10 mouse cellular contexts compared by ENCODE assay signal in genomic region chr7:110298090-110298489, GRCm38 (mm10).
DNase-seq lines count a peak whose midpoint lies in the region; ATAC-seq and TF ChIP-seq lines count a peak whose summit lies in the region.
"Had no signal": no experiment of that assay in that cellular context is flagged by ENCODE, and none has a peak within 500 bp of the region (broad histone marks: within the 10 kb centered on the region; RNA-seq: fewer than 3 reads in every experiment).

No protein-coding gene starts in this region.

- H3K4me3 ChIP-seq in gastrocnemius, adult 2 months: no peak overlapping the region
- H3K4me3 ChIP-seq in lung, embryonic 16.5 days (ENCODE audit: low read length): no peak overlapping the region
- no peak overlapping the region for H3K4me3 ChIP-seq in kidney, adult 2 months (ENCODE audit: insufficient read depth, low read depth, low read length)
- H3K4me3 ChIP-seq in neural tube, embryonic 13.5 days: no peak overlapping the region
- H3K4me3 ChIP-seq: midbrain, embryonic 12.5 days had no signal

- H3K4me2 ChIP-seq in lung, embryonic 16.5 days (ENCODE audit: low read depth, low read length): no peak overlapping the region
- no peak overlapping the region for H3K4me2 ChIP-seq in neural tube, embryonic 13.5 days
- H3K4me2 ChIP-seq: midbrain, embryonic 12.5 days had no signal

- intact Hi-C loops in gastrocnemius, adult 2 months (cut with DNase I): no loop called here

- peaks cover 14% of the 10 kb centered on the region for H3K4me1 ChIP-seq in lung, embryonic 16.5 days (replicated peaks; ENCODE audit: control insufficient read depth, insufficient read depth, low read length)
- H3K4me1 ChIP-seq in kidney, adult 2 months (ENCODE audit: control insufficient read depth, insufficient read depth, low read length): peaks cover 8% of the 10 kb centered on the region; the same call in 1 of the 2 replicates
- peaks cover 7% of the 10 kb centered on the region; the same call in 1 of the 2 replicates for H3K4me1 ChIP-seq in neural tube, embryonic 13.5 days (replicated peaks)

- no peaks in the 10 kb centered on the region for H3K27me3 ChIP-seq in lung, embryonic 16.5 days (ENCODE audit: control insufficient read depth, insufficient read depth, low read depth, low read length)
- H3K27me3 ChIP-seq in kidney, adult 2 months (replicated peaks; ENCODE audit: control insufficient read depth, insufficient read depth, low read length): no peaks in the 10 kb centered on the region
- H3K27me3 ChIP-seq in neural tube, embryonic 13.5 days: no peaks in the 10 kb centered on the region
- H3K27me3 ChIP-seq: midbrain, embryonic 12.5 days had no signal

- WGBS in lung, embryonic 16.5 days: 78% methylated on average over 7 of the region's 7 CpGs
- 70% methylated on average over 7 of the region's 7 CpGs for WGBS in kidney, adult 2 months
- WGBS in neural tube, embryonic 13.5 days: 82% methylated on average over 7 of the region's 7 CpGs

- H3K9me3 ChIP-seq in lung, embryonic 16.5 days (ENCODE audit: control insufficient read depth, low read length): no peaks in the 10 kb centered on the region
- H3K9me3 ChIP-seq in neural tube, embryonic 13.5 days: no peaks in the 10 kb centered on the region
- H3K9me3 ChIP-seq: midbrain, embryonic 12.5 days had no signal

- DNase-seq in gastrocnemius, adult 2 months: no peak
- DNase-seq in gastrocnemius, postnatal 25 days: no peak
- no peak for DNase-seq in lung, postnatal 36 days
- peak; percentile 20 for DNase-seq in kidney, adult 2 months
- no peak for DNase-seq in layer of hippocampus, postnatal 14 days (ENCODE audit: low spot score in 2 of 2)
- no peak for DNase-seq in cerebellum, postnatal 36 days
- DNase-seq: thymus, postnatal 4 days had no signal

- TF ChIP-seq POLR2A in kidney, adult 2 months (IDR thresholded peaks at IDR 0.05; ENCODE audit: low read depth, low read length): no peak

- H3K27ac ChIP-seq in gastrocnemius, adult 2 months: peak overlapping the region; percentile 83
- H3K27ac ChIP-seq in lung, embryonic 16.5 days (ENCODE audit: low read length): peak overlapping the region; percentile 88
- peak overlapping the region; percentile 75 for H3K27ac ChIP-seq in kidney, adult 2 months (ENCODE audit: insufficient read depth, low read depth, low read length)
- peak overlapping the region; percentile 71; the same call in 1 of the 2 replicates for H3K27ac ChIP-seq in neural tube, embryonic 13.5 days (replicated peaks)

- no peak for ATAC-seq in lung, embryonic 16.5 days (ENCODE audit: low read depth)
- no peak; the same call in 1 of the 2 replicates for ATAC-seq in neural tube, embryonic 13.5 days (ENCODE audit: low read depth)

- H3K36me3 ChIP-seq in lung, embryonic 16.5 days (ENCODE audit: control insufficient read depth, insufficient read depth, low read length): no peaks in the 10 kb centered on the region
- no peaks in the 10 kb centered on the region for H3K36me3 ChIP-seq in kidney, adult 2 months (ENCODE audit: control insufficient read depth, insufficient read depth, low read length)
- no peaks in the 10 kb centered on the region for H3K36me3 ChIP-seq in neural tube, embryonic 13.5 days
- H3K36me3 ChIP-seq: midbrain, embryonic 12.5 days had no signal

- H3K9ac ChIP-seq in lung, embryonic 16.5 days (ENCODE audit: low read length): no peak overlapping the region
- no peak overlapping the region for H3K9ac ChIP-seq in neural tube, embryonic 13.5 days
- H3K9ac ChIP-seq: midbrain, embryonic 12.5 days had no signal

- TF ChIP-seq CTCF in gastrocnemius, adult 2 months (IDR thresholded peaks at IDR 0.05): no peak
- TF ChIP-seq CTCF in kidney, adult 2 months (conservative IDR thresholded peaks at IDR 0.05; ENCODE audit: insufficient read depth, insufficient read length, low read depth, low read length): no peak
